Mouse (Mus musculus): Measurements from ENCODE around the gene Gapvd1. TPM values are rescaled to one million over a fixed set of nuclear protein-coding genes. Genes with fewer than 3 reads are reported as not detected.

The Gapvd1 gene
- polyA plus RNA-seq, 1 experiment: 42.5 TPM

DNA sequence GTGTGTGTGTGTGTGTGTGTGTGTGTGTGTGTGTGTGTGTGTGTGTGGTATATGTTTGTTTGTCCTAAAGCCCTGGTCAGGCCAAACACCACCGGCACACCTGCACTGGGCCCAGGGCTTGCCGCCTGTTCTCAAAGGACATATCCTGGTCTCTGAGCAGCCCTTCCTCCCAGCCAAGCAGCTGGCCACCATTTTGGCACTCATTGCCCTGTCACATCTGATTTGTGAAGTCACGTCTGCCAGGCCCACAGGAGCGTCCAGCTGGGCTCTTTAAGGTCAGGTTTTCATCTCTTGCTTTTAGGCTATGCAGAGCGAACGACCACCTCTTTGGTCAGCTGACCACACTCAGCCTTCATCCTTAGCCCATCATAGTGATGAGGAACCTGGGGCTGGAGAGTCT lies 124.6 kb downstream of the Gapvd1 start:
- no peak overlapping the region for H3K27ac ChIP-seq (ENCODE audit: control insufficient read depth, insufficient read depth, low read depth, low read length, poor library complexity)
- no peak for TF ChIP-seq POLR2A (IDR thresholded peaks at IDR 0.05; ENCODE audit: borderline replicate concordance, control insufficient read depth, low read depth, low read length)
- no peak for TF ChIP-seq CTCF (IDR thresholded peaks at IDR 0.05; ENCODE audit: control insufficient read depth, insufficient read depth, low read length)
- H3K4me1 ChIP-seq (ENCODE audit: control insufficient read depth, insufficient read depth, low read length): no peaks in the 10 kb centered on the region; the same call in 1 of the 2 replicates
- WGBS: 87% methylated on average over 6 of the region's 6 CpGs
- no peak overlapping the region for H3K4me3 ChIP-seq (replicated peaks; ENCODE audit: control insufficient read depth, low read depth, low read length)

DNA sequence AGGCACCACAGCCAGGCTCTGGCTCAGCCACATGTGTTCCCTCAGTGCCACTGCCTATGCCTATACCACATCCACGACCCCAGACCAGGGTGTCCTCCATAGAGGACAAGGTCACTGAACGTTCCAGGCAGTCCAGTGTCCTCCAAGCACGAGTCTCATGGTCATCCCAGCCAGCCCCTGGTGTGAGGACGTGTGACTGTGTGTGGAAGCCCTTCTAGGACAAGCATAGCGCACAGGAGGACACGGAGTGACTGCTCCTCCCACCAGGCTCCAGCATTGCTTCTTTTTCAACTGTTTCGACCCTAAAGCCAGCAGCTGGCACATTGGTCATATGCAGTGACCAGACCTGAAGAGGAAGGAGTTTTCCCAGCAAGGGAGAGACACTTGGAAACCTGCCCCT lies 125.3 kb downstream of the Gapvd1 start:
- no peaks in the 10 kb centered on the region; the same call in 1 of the 2 replicates for H3K4me1 ChIP-seq (ENCODE audit: control insufficient read depth, insufficient read depth, low read length)
- WGBS: 63% methylated on average over 7 of the region's 7 CpGs
- no peak overlapping the region for H3K4me3 ChIP-seq (replicated peaks; ENCODE audit: control insufficient read depth, low read depth, low read length)
- TF ChIP-seq POLR2A (IDR thresholded peaks at IDR 0.05; ENCODE audit: borderline replicate concordance, control insufficient read depth, low read depth, low read length): no peak
- TF ChIP-seq CTCF (IDR thresholded peaks at IDR 0.05; ENCODE audit: control insufficient read depth, insufficient read depth, low read length): no peak
- no peak overlapping the region for H3K27ac ChIP-seq (ENCODE audit: control insufficient read depth, insufficient read depth, low read depth, low read length, poor library complexity)

DNA sequence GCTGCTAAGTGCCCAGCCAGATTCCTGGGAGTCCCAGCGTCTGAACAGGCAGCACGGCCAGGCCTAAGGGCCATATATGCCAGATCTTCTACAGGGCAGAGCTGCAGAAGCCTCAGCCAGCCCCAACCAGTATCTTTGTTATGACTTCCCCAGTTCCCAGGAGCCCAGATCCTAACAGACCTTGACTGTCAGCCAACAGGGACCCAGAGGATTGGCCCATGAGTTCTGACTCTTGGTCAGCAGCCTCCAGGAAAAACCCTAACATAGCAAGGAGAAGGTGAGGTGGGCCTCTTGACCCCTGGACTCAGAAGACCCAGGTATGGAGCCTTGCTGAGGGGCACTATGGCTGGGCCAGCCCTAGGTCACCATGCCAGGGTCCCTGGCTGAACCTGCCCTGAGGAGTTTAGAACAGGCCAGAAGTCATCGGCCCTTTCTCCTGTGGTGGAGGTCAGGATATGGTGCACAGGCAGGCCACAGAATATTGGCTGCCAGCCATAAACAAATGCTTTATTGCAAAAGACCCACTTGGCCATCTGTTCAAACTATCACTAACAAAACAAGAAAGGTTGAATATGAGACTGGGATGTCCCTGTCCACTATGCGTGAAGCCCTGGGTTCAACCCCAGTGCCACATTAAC lies 126.0 kb downstream of the Gapvd1 start:
- Histone ChIP-seq H3K4me3 (replicated peaks; ENCODE audit: control insufficient read depth, low read depth, low read length) (no peak overlapping the region), H3K4me1 (ENCODE audit: control insufficient read depth, insufficient read depth, low read length) (no peaks in the 10 kb centered on the region; the same call in 1 of the 2 replicates), H3K27ac (ENCODE audit: control insufficient read depth, insufficient read depth, low read depth, low read length, poor library complexity) (no peak overlapping the region)
- TF ChIP-seq CTCF (IDR thresholded peaks at IDR 0.05; ENCODE audit: control insufficient read depth, insufficient read depth, low read length): no peak
- no peak for TF ChIP-seq POLR2A (IDR thresholded peaks at IDR 0.05; ENCODE audit: borderline replicate concordance, control insufficient read depth, low read depth, low read length)
- WGBS: 49% methylated on average over 4 of the region's 4 CpGs

DNA sequence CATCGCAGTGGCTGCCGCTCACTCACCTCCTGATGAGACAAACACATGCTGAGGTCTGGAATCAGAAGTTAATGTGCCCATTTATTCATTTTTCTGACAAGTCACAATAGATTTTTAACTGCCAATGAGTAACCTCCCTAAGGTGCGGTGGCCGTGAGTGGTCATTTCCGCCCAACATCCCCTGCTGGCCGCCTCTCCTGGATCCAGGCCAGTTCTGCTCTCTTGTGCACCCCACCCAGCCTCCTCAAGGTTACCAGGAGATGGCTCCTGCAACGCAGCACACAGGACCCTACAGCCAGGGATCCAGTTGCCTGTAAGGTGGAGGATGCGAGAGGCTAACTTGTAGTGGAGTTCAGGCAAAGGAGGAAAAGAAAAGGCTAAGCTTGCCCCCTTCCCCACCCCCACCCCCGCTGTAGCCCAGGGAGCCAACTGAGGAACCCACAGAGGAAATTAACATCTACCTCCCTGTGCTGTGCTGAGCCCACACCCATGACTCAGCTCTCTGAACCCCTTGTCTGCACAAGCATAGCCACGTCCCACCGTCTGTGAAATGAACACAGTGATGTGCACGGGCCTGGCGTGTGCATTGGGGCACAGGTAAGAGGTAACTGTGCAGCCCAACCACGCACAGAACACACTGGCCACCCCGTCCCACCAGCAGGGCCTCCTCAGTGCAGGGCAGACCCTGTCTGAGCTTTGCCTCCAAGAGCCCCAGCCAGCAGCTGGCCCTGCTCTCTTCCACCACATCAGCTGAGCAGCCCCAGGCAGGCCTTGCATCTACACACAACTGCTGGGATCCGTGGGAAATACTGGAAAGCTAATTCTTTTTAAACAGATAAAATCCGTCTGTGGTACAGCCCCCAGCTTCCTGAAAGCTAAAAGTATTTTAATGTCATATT lies 127.5 kb downstream of the Gapvd1 start:
- Histone ChIP-seq H3K4me1 (ENCODE audit: control insufficient read depth, insufficient read depth, low read length) (no peaks in the 10 kb centered on the region; the same call in 1 of the 2 replicates), H3K27ac (ENCODE audit: control insufficient read depth, insufficient read depth, low read depth, low read length, poor library complexity) (no peak overlapping the region), H3K4me3 (replicated peaks; ENCODE audit: control insufficient read depth, low read depth, low read length) (no peak overlapping the region)
- WGBS: 18% methylated on average over 17 of the region's 17 CpGs
- TF ChIP-seq POLR2A (IDR thresholded peaks at IDR 0.05; ENCODE audit: borderline replicate concordance, control insufficient read depth, low read depth, low read length) (no peak), CTCF (IDR thresholded peaks at IDR 0.05; ENCODE audit: control insufficient read depth, insufficient read depth, low read length) (no peak)

Other genes starting within 250 kb of the Gapvd1 start
- 114 and 246 TPM in 2 replicates for gene Hspa5, start 16.7 kb upstream of the Gapvd1 start, polyA plus RNA-seq (2011; ENCODE audit: insufficient read depth, insufficient read length, low replicate concordance, missing spikeins)
- 16.6 and 22.5 TPM in 2 replicates for gene Rabepk, start 44.7 kb upstream of the Gapvd1 start, polyA plus RNA-seq (2011; ENCODE audit: insufficient read depth, insufficient read length, low replicate concordance, missing spikeins)
- 37.9 and 39.2 TPM in 2 replicates for gene Fbxw2, start 71.1 kb upstream of the Gapvd1 start, polyA plus RNA-seq (2011; ENCODE audit: insufficient read depth, insufficient read length, low replicate concordance, missing spikeins)
- not detected in 2 replicates for gene Gm34653, start 77.8 kb upstream of the Gapvd1 start, polyA plus RNA-seq (2011; ENCODE audit: insufficient read depth, insufficient read length, low replicate concordance, missing spikeins)
- not detected in 2 replicates for gene Cutal, start 119.2 kb upstream of the Gapvd1 start, polyA plus RNA-seq (2011; ENCODE audit: insufficient read depth, insufficient read length, low replicate concordance, missing spikeins)
- 30.3 TPM in 2 replicates for gene Psmd5, start 119.7 kb upstream of the Gapvd1 start, polyA plus RNA-seq (2011; ENCODE audit: insufficient read depth, insufficient read length, low replicate concordance, missing spikeins)
- 2.5 and 7.1 TPM in 2 replicates for gene Phf19, start 158.8 kb upstream of the Gapvd1 start, polyA plus RNA-seq (2011; ENCODE audit: insufficient read depth, insufficient read length, low replicate concordance, missing spikeins)
- 6.7 and 9.8 TPM in 2 replicates for gene Traf1, start 206.5 kb upstream of the Gapvd1 start, polyA plus RNA-seq (2011; ENCODE audit: insufficient read depth, insufficient read length, low replicate concordance, missing spikeins)